Mouse (Mus musculus) midbrain, embryonic 11.5 days (tissue): ENCODE results near the gene Dbndd1. TPM values are rescaled to one million over a fixed set of nuclear protein-coding genes. Genes with fewer than 3 reads are reported as not detected.

Source experiments
- ATAC-seq: fragments of 200-750 bp; cut with Nextera tagmentation; 2 replicates; pipeline ENCODE4 v1.8.0; 2017; ENCODE audit warnings: moderate TSS enrichment, moderate library complexity; ENCODE audit not compliant: low FRiP score
- DNase-seq: peaks from one replicate; pipeline ENCODE4 v3.0.0; 2015; ENCODE audit warnings: low spot score; ENCODE audit errors: missing footprints
- H3K27ac ChIP-seq: fragments of 300-500 bp; sonication (generic); 2 replicates; pipeline ENCODE4 v1.5.1; 2014; ENCODE audit warnings: low read depth, low read length
- H3K27me3 ChIP-seq: fragments of 300-500 bp; sonication (generic); 2 replicates; pipeline ENCODE4 v1.6.1; 2014; ENCODE audit warnings: mild to moderate bottlenecking, low read length, moderate library complexity, mixed read lengths; ENCODE audit not compliant: control insufficient read depth, insufficient read depth
- H3K36me3 ChIP-seq: fragments of 300-500 bp; sonication (generic); 2 replicates; pipeline ENCODE4 v1.6.1; 2014; ENCODE audit warnings: mild to moderate bottlenecking, low read length, moderate library complexity, mixed read lengths; ENCODE audit not compliant: control insufficient read depth, insufficient read depth
- H3K4me1 ChIP-seq: fragments of 300-500 bp; sonication (generic); 2 replicates; pipeline ENCODE4 v1.6.1; 2014; ENCODE audit warnings: low read length; ENCODE audit not compliant: control insufficient read depth, insufficient read depth
- H3K4me2 ChIP-seq: fragments of 300-500 bp; sonication (generic); 2 replicates; pipeline ENCODE4 v1.6.1; 2014; ENCODE audit warnings: mild to moderate bottlenecking, moderate library complexity
- H3K4me3 ChIP-seq: fragments of 300-500 bp; sonication (generic); 2 replicates; pipeline ENCODE4 v1.5.1; 2014; ENCODE audit warnings: low read depth, low read length
- H3K9ac ChIP-seq: fragments of 300-500 bp; sonication (generic); 2 replicates; pipeline ENCODE4 v1.6.1; 2014; ENCODE audit warnings: low read length
- H3K9me3 ChIP-seq: fragments of 300-500 bp; sonication (generic); 2 replicates; pipeline ENCODE4 v1.6.1; 2016; ENCODE audit warnings: low read length; ENCODE audit not compliant: control insufficient read depth
- WGBS: fragments of 180-500 bp; shearing (Covaris S2); extraction: QIAGEN DNeasy Blood & Tissue Kit; methylation state at CpG from one replicate; pipeline ENCODE4 v1.1.7; 2014; 5-methylcytosine and 5-hydroxymethylcytosine counted together
- polyA plus RNA-seq: library from polyadenylated mRNA; unstranded; fragments of >200 nt; fragmentation: Nextera tagmentation; extraction: Ambion mirVana; gene quantifications from 2 replicates; pipeline ENCODE4 v1.2.1, GENCODE M21; 2014

Gene Dbndd1
- polyA plus RNA-seq, 1 experiment from 2014 or later: 37.2 TPM

DNA sequence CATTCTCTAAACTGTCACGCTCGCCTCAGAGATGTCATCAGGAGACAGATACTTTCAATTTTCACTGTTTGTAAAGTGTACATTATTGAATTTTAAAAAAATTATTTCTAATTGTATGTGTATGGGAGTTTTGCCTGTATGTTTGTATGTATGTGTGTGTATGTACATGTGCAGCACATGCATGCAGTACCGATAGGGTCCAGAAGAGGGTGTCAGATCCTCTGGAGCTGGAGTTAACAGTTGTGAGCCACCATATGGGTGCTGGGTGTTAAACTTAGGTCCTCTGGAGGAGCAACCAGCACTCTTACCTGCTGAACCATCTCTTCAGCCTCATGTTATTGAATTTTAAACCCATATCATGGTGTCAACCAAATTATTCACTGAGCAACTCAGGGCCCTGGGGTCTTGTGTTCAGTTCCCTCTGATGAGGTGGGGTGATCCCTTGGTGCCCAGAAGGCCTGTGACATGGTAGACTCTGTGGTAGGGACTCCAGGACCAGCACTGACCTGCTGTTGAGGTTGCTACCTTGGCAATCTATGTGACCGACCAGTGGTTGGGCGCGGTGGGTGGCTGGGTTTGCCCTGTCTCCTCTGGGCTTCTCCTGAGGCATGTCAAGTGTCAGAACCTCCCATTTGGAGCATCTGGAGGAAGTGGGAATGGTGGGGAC is 11.3 kb downstream of the Dbndd1 start:
- 96% methylated on average over 6 of the region's 6 CpGs for WGBS
- no peak overlapping the region for H3K9ac ChIP-seq

GRCm38 (mm10) chr8:123502192-123502591 is 13.1 kb downstream of the Dbndd1 start:
- H3K4me1 ChIP-seq: no peaks in the 10 kb centered on the region
- no peak overlapping the region for H3K9ac ChIP-seq
- H3K36me3 ChIP-seq: peaks cover 44% of the 10 kb centered on the region
- WGBS: 91% methylated on average over 5 of the region's 5 CpGs
- DNase-seq: no peak
- H3K4me2 ChIP-seq: no peak overlapping the region
- no peaks in the 10 kb centered on the region for H3K27me3 ChIP-seq
- 0 out of 2 replicates have a peak, but pooled peaks cover 2% of the 10 kb centered on the region for H3K9me3 ChIP-seq
- no peak overlapping the region for H3K4me3 ChIP-seq
- ATAC-seq: no peak
- no peak overlapping the region for H3K27ac ChIP-seq

More for the DNA sequence above, 11.3 kb downstream of the Dbndd1 start:
- DNase-seq: no peak
- Histone ChIP-seq H3K9me3 (0 out of 2 replicates have a peak, but pooled peaks cover 2% of the 10 kb centered on the region), H3K36me3 (peaks cover 44% of the 10 kb centered on the region), H3K4me1 (no peaks in the 10 kb centered on the region), H3K27me3 (no peaks in the 10 kb centered on the region), H3K4me3 (no peak overlapping the region), H3K4me2 (no peak overlapping the region), H3K27ac (no peak overlapping the region)
- no peak for ATAC-seq

DNA sequence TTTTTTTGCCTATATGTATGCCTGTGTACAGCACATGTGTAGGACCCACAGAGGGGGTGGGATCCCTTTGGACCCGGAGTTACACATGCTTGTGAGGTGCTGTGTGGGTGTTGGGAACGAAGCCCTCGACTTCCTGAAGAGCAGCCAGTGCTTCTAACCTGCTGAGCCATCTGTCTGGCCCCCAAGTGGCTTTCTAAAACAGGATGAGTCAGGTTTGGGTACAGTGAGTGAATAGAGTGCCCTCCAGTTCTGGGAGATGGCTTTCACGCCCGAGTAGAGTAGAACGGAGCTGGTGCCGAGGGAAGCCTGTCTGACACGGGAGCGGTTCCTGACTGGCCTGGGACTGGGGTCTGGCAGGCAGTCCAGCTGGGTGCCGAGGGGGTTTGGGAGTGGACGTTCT is 15.7 kb downstream of the Dbndd1 start:
- DNase-seq: no peak
- H3K27me3 ChIP-seq: no peaks in the 10 kb centered on the region
- no peak for ATAC-seq
- 93% methylated on average over 11 of the region's 11 CpGs for WGBS
- H3K4me2 ChIP-seq: no peak overlapping the region
- no peak overlapping the region for H3K9ac ChIP-seq
- 0 out of 2 replicates have a peak, but pooled peaks cover 2% of the 10 kb centered on the region for H3K9me3 ChIP-seq
- no peak overlapping the region for H3K4me3 ChIP-seq
- H3K36me3 ChIP-seq: peaks cover 48% of the 10 kb centered on the region
- H3K4me1 ChIP-seq: no peaks in the 10 kb centered on the region
- no peak overlapping the region for H3K27ac ChIP-seq

DNA sequence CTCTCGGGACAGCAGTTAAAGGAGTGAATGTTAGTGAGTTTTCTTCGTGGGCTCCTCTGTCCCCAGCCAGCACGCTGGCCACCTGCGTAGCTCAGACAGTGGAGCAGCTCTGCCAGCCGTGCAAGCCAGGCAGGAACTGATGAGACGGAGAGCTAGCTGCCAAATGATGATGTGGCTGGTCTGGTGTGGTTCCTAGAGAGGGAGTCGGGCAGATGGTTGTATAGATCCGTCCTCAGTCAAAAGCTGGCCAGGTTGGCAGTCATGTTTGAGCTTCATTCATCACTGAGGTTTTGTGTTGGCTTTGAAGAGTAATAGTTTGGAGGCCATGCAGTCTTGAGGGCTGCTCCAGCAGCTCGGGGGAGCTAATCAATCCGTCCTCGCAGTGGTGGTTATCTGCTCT is 16.3 kb downstream of the Dbndd1 start:
- H3K27me3 ChIP-seq: no peaks in the 10 kb centered on the region
- H3K27ac ChIP-seq: no peak overlapping the region
- no peak overlapping the region for H3K4me2 ChIP-seq
- H3K36me3 ChIP-seq: peaks cover 51% of the 10 kb centered on the region
- no peak overlapping the region for H3K4me3 ChIP-seq
- H3K9ac ChIP-seq: no peak overlapping the region
- 0 out of 2 replicates have a peak, but pooled peaks cover 2% of the 10 kb centered on the region for H3K9me3 ChIP-seq
- DNase-seq (no peak), ATAC-seq (no peak)
- H3K4me1 ChIP-seq: no peaks in the 10 kb centered on the region
- 93% methylated on average over 11 of the region's 11 CpGs for WGBS

DNA sequence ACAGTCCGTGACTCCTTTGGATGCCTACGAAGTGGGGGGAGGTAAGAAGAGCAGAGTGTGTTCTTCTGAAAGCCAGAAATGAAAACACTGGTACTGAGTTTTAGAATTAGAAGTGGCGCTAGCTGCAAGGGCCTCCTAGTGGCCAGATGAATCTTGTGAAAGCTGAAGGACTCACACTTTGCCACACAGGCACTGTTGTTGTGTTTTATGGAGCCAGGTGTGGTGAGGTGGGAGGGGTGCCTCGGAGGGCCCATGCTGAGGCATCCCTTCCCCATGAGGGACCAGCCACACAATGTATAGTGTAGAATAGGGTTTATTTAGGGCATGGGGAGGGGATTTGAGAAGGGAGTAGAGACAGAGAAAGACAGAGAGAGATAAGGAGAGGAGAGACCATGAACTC is 17.6 kb downstream of the Dbndd1 start:
- peak; percentile 79 for DNase-seq
- H3K27ac ChIP-seq: no peak overlapping the region
- H3K36me3 ChIP-seq: peaks cover 50% of the 10 kb centered on the region
- no peaks in the 10 kb centered on the region for H3K9me3 ChIP-seq
- WGBS: 86% methylated on average over 4 of the region's 4 CpGs
- no peaks in the 10 kb centered on the region for H3K27me3 ChIP-seq
- no peaks in the 10 kb centered on the region for H3K4me1 ChIP-seq
- no peak for ATAC-seq
- no peak overlapping the region for H3K9ac ChIP-seq
- H3K4me2 ChIP-seq: no peak overlapping the region
- no peak overlapping the region for H3K4me3 ChIP-seq

DNA sequence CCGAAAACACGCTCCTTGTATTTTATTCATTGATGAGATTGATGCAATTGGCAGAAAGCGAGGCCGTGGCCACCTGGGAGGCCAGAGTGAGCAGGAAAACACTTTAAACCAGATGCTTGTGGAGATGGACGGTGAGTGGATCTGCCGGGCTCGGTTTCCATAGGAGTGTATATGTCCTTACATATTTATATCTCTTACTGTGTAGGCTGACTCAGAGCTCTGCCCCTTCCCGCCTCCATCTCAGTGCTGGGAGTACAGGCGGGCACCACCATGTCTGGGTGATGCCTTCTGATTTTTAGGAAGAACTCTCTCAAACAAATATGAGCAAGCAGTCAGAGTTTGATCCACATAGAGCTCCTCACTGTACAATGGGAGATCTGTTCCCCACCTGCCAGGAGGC is 22.4 kb downstream of the Dbndd1 start:
- H3K4me2 ChIP-seq: no peak overlapping the region
- H3K4me3 ChIP-seq: no peak overlapping the region
- no peaks in the 10 kb centered on the region for H3K27me3 ChIP-seq
- no peaks in the 10 kb centered on the region for H3K9me3 ChIP-seq
- H3K9ac ChIP-seq: no peak overlapping the region
- WGBS: 96% methylated on average over 9 of the region's 9 CpGs
- peaks cover 39% of the 10 kb centered on the region for H3K36me3 ChIP-seq
- ATAC-seq: no peak
- no peak overlapping the region for H3K27ac ChIP-seq
- H3K4me1 ChIP-seq: no peaks in the 10 kb centered on the region
- peak; percentile 56 for DNase-seq

DNA sequence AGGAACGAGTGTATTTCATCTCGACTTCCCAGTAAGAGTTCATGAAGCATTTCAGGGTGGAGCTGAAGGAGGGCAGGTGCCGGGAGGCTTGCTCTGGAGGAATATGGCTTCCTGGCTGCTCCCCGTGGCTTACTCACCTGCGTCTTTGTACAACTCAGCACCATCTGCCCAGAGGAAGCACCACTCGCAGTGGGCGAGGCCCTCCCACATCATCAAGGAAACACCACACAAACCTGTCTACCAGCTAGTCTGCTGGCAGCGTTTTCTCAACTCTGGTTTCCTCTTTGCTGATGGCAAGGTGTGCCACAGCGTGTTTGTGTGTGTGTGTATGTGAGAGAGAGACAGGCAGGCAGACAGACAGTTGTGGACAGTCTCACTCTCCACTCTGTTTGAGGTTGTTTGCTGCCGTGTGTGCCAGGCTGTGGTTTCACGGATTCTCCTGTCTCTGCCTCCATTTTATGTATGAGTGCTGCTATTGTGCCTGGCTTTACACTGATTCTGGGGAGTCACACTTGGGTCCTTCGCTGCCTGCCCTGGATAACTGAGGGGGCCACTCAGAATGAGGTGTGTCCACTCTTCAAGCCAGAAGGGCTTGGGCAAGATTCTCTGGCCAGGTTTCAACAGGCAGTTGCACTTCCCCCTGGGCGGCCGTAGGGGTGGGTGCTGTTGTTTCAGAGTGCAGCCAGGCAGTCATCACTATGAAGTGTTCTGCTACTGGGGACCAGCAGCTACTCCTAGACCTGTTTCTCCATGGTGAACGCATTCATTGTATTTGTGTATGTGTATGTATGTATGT is 23.8 kb downstream of the Dbndd1 start:
- Histone ChIP-seq H3K36me3 (peaks cover 46% of the 10 kb centered on the region), H3K27ac (no peak overlapping the region), H3K4me2 (no peak overlapping the region), H3K9me3 (no peaks in the 10 kb centered on the region), H3K4me3 (no peak overlapping the region), H3K27me3 (no peaks in the 10 kb centered on the region), H3K4me1 (no peaks in the 10 kb centered on the region), H3K9ac (no peak overlapping the region)
- WGBS: 94% methylated on average over 15 of the region's 15 CpGs
- peak; percentile 41 for DNase-seq
- no peak for ATAC-seq

DNA sequence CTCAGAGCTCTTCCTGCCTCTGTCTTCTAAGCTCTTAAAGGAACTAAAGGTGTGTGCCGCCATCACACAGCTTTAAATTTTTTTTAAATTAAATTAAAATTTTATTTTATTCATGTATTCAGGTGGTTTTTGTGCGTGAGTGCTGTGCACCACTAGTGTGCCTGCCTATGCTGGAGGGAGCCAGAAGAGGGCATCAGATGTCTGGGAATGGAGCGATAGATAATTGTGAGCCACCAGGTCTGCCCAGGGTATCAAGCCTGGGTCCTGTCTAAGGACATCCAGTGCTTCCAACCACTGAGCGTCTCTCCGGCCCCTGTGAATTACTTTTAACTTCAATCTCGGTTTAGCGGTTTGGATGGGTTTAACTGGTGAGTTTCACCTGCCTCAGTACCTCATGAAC is 32.6 kb downstream of the Dbndd1 start:
- Histone ChIP-seq H3K27ac (no peak overlapping the region), H3K4me2 (no peak overlapping the region), H3K9me3 (no peaks in the 10 kb centered on the region), H3K27me3 (no peaks in the 10 kb centered on the region), H3K36me3 (peaks cover 24% of the 10 kb centered on the region), H3K4me1 (peaks cover 8% of the 10 kb centered on the region), H3K9ac (no peak overlapping the region), H3K4me3 (no peak overlapping the region)
- 90% methylated on average over 7 of the region's 7 CpGs for WGBS
- ATAC-seq (no peak), DNase-seq (no peak)
